Mouse (Mus musculus): Measurements from ENCODE around the gene Rdh19. TPM values are rescaled to one million over a fixed set of nuclear protein-coding genes. Genes with fewer than 3 reads are reported as not detected.
"Not testable (repeated sequence)": the region's sequence is repeated elsewhere in the genome, so short reads cannot be mapped to it uniquely, and the experiment has no call there.

Gene Rdh19
- total RNA-seq, 2 experiments from 2014 or later = not detected

GRCm38 (mm10) chr10:127878262-127879057 is 28.7 kb downstream of the Rdh19 start:
- DNase-seq (ENCODE audit: extremely low spot score in 1 of 2, low spot score in 1 of 2) = no peak

- DNase-seq (ENCODE audit: extremely low spot score in 1 of 2, low spot score in 1 of 2) = peak in 1 of 2 experiments; percentile 8
Measured at GRCm38 (mm10) chr10:127879155-127879688, 29.5 kb downstream of the Rdh19 start.

- no peak for DNase-seq (ENCODE audit: extremely low spot score in 1 of 2, low spot score in 1 of 2)
Measured at GRCm38 (mm10) chr10:127881041-127881440, 31.3 kb downstream of the Rdh19 start.

GRCm38 (mm10) chr10:127886551-127886950 is 36.8 kb downstream of the Rdh19 start:
- DNase-seq (ENCODE audit: extremely low spot score in 1 of 2, low spot score in 1 of 2) = no peak

GRCm38 (mm10) chr10:127886971-127887370 is 37.2 kb downstream of the Rdh19 start:
- DNase-seq (ENCODE audit: extremely low spot score in 1 of 2, low spot score in 1 of 2) = no peak

- no peak for DNase-seq (ENCODE audit: extremely low spot score in 1 of 2, low spot score in 1 of 2)
Measured at GRCm38 (mm10) chr10:127888605-127889004, 38.9 kb downstream of the Rdh19 start, which contains the start of gene Rdh7. Gene Rdh7 (minus strand): TSS chr10:127888817.

- DNase-seq (ENCODE audit: extremely low spot score in 1 of 2, low spot score in 1 of 2) = no peak
Measured at GRCm38 (mm10) chr10:127891481-127891880, 41.8 kb downstream of the Rdh19 start.

- not testable (repeated sequence) for DNase-seq (ENCODE audit: extremely low spot score in 1 of 2, low spot score in 1 of 2)
Measured at GRCm38 (mm10) chr10:127893163-127894022, 43.7 kb downstream of the Rdh19 start.

GRCm38 (mm10) chr10:127896705-127897104 is 47.0 kb downstream of the Rdh19 start:
- no peak for DNase-seq (ENCODE audit: extremely low spot score in 1 of 2, low spot score in 1 of 2)

GRCm38 (mm10) chr10:127897506-127897905 is 47.8 kb downstream of the Rdh19 start:
- DNase-seq (ENCODE audit: extremely low spot score in 1 of 2, low spot score in 1 of 2) = no peak

GRCm38 (mm10) chr10:127898218-127898617 is 48.5 kb downstream of the Rdh19 start, which contains the start of gene Sdr9c7:
Gene Sdr9c7 (plus strand): TSS chr10:127898518.
- no peak for DNase-seq (ENCODE audit: extremely low spot score in 1 of 2, low spot score in 1 of 2)

GRCm38 (mm10) chr10:127899783-127900182 is 50.1 kb downstream of the Rdh19 start:
- no peak for DNase-seq (ENCODE audit: extremely low spot score in 1 of 2, low spot score in 1 of 2)

- no peak for DNase-seq (ENCODE audit: extremely low spot score in 1 of 2, low spot score in 1 of 2)
Measured at GRCm38 (mm10) chr10:127901751-127902150, 52.0 kb downstream of the Rdh19 start.

GRCm38 (mm10) chr10:127903116-127903515 is 53.4 kb downstream of the Rdh19 start:
- DNase-seq (ENCODE audit: extremely low spot score in 1 of 2, low spot score in 1 of 2) = no peak

- DNase-seq (ENCODE audit: extremely low spot score in 1 of 2, low spot score in 1 of 2) = no peak
Measured at GRCm38 (mm10) chr10:127904718-127905446, 55.2 kb downstream of the Rdh19 start.

- DNase-seq (ENCODE audit: extremely low spot score in 1 of 2, low spot score in 1 of 2) = no peak
Measured at GRCm38 (mm10) chr10:127906138-127906537, 56.4 kb downstream of the Rdh19 start.

GRCm38 (mm10) chr10:127907386-127907951 is 57.7 kb downstream of the Rdh19 start:
- DNase-seq (ENCODE audit: extremely low spot score in 1 of 2, low spot score in 1 of 2) = no peak
